Mouse (Mus musculus): ENCODE measurements around the gene Ank2.

- TF ChIP-seq CTCF (IDR thresholded peaks at IDR 0.05) (no peak), EP300 (IDR thresholded peaks at IDR 0.05) (no peak)
Observed at GRCm38 (mm10) chr3:126921941-126922340, 577.2 kb downstream of the Ank2 start.

Data from lung, postnatal 0 days (tissue).